Mouse (Mus musculus) neural tube, embryonic 13.5 days (tissue): Measurements from ENCODE around the gene Plpp7. TPM values are rescaled to one million over a fixed set of nuclear protein-coding genes. Genes with fewer than 3 reads are reported as not detected.

ENCODE experiments used
- ATAC-seq: fragments of 200-750 bp; cut with Nextera tagmentation; 2 replicates; pipeline ENCODE4 v1.8.0; 2017; ENCODE audit warnings: low read depth, mild to moderate bottlenecking, moderate TSS enrichment, moderate library complexity
- H3K27ac ChIP-seq: fragments of 300-500 bp; sonication (generic); replicated peaks from 2 replicates; pipeline ENCODE4 v1.5.1; 2015; ENCODE audit warnings: moderate library complexity, mild to moderate bottlenecking, inconsistent platforms
- H3K27me3 ChIP-seq: fragments of 300-500 bp; sonication (generic); 2 replicates; pipeline ENCODE4 v1.6.1; 2015; ENCODE audit warnings: mild to moderate bottlenecking, inconsistent platforms
- H3K36me3 ChIP-seq: fragments of 300-500 bp; sonication (generic); 2 replicates; pipeline ENCODE4 v1.6.1; 2015; ENCODE audit warnings: mild to moderate bottlenecking, inconsistent platforms
- H3K4me1 ChIP-seq: fragments of 300-500 bp; sonication (generic); replicated peaks from 2 replicates; pipeline ENCODE4 v1.6.1; 2015; ENCODE audit warnings: inconsistent platforms
- H3K4me2 ChIP-seq: fragments of 300-500 bp; sonication (generic); 2 replicates; pipeline ENCODE4 v1.6.1; 2015; ENCODE audit warnings: inconsistent platforms, mild to moderate bottlenecking, moderate library complexity
- H3K4me3 ChIP-seq: fragments of 300-500 bp; sonication (generic); 2 replicates; pipeline ENCODE4 v1.5.1; 2015; ENCODE audit warnings: mild to moderate bottlenecking, inconsistent platforms
- H3K9ac ChIP-seq: fragments of 300-500 bp; sonication (generic); 2 replicates; pipeline ENCODE4 v1.6.1; 2015; ENCODE audit warnings: moderate library complexity, mild to moderate bottlenecking, inconsistent platforms
- H3K9me3 ChIP-seq: fragments of 300-500 bp; sonication (generic); 2 replicates; pipeline ENCODE4 v1.6.1; 2016; ENCODE audit warnings: inconsistent platforms
- WGBS: fragments of 180-500 bp; shearing (Covaris S2); methylation state at CpG from one replicate; pipeline ENCODE4 v1.1.7; 2015; 5-methylcytosine and 5-hydroxymethylcytosine counted together
- polyA plus RNA-seq: library from polyadenylated mRNA; unstranded; fragments of >200 nt; fragmentation: Nextera tagmentation; extraction: Ambion mirVana; gene quantifications from 2 replicates; pipeline ENCODE4 v1.2.1, GENCODE M21; 2015

Plpp7 gene
- polyA plus RNA-seq, 1 experiment from 2014 or later = 22.6 TPM

- Histone ChIP-seq H3K9ac (no peak overlapping the region), H3K4me2 (no peak overlapping the region), H3K27me3 (no peaks in the 10 kb centered on the region), H3K27ac (no peak overlapping the region), H3K4me3 (no peak overlapping the region), H3K36me3 (no peaks in the 10 kb centered on the region), H3K9me3 (no peaks in the 10 kb centered on the region), H3K4me1 (peaks cover 8% of the 10 kb centered on the region; the same call in 1 of the 2 replicates)
- WGBS = 76% methylated on average over 6 of the region's 6 CpGs
- ATAC-seq = no peak
Observed at GRCm38 (mm10) chr2:32060228-32060805, 35.0 kb upstream of the Plpp7 start.

- H3K4me3 ChIP-seq = no peak overlapping the region
- no peak overlapping the region for H3K27ac ChIP-seq
- H3K4me1 ChIP-seq = peaks cover 8% of the 10 kb centered on the region; the same call in 1 of the 2 replicates
- no peak overlapping the region for H3K9ac ChIP-seq
- H3K27me3 ChIP-seq = no peaks in the 10 kb centered on the region
- H3K36me3 ChIP-seq = no peaks in the 10 kb centered on the region
- 68% methylated on average over 2 of the region's 2 CpGs for WGBS
- H3K9me3 ChIP-seq = no peaks in the 10 kb centered on the region
- ATAC-seq = no peak
- no peak overlapping the region for H3K4me2 ChIP-seq
Observed at GRCm38 (mm10) chr2:32061189-32061588, 34.1 kb upstream of the Plpp7 start.

GRCm38 (mm10) chr2:32061722-32062505, 33.4 kb upstream of the Plpp7 start:
- no peak overlapping the region for H3K4me3 ChIP-seq
- H3K36me3 ChIP-seq = no peaks in the 10 kb centered on the region
- no peaks in the 10 kb centered on the region for H3K27me3 ChIP-seq
- no peak overlapping the region for H3K4me2 ChIP-seq
- no peak overlapping the region for H3K9ac ChIP-seq
- peaks cover 8% of the 10 kb centered on the region; the same call in 1 of the 2 replicates for H3K4me1 ChIP-seq
- ATAC-seq = no peak
- 78% methylated on average over 12 of the region's 12 CpGs for WGBS
- no peak overlapping the region for H3K27ac ChIP-seq
- no peaks in the 10 kb centered on the region for H3K9me3 ChIP-seq

- Histone ChIP-seq H3K4me1 (peaks cover 8% of the 10 kb centered on the region; the same call in 1 of the 2 replicates), H3K27ac (no peak overlapping the region), H3K4me2 (no peak overlapping the region), H3K9ac (no peak overlapping the region), H3K36me3 (no peaks in the 10 kb centered on the region), H3K4me3 (no peak overlapping the region), H3K9me3 (no peaks in the 10 kb centered on the region), H3K27me3 (no peaks in the 10 kb centered on the region)
- ATAC-seq = no peak
- 88% methylated on average over 15 of the region's 15 CpGs for WGBS
Observed at GRCm38 (mm10) chr2:32062626-32063410, 32.5 kb upstream of the Plpp7 start.

- no peak overlapping the region for H3K9ac ChIP-seq
- no peak overlapping the region for H3K4me3 ChIP-seq
- H3K36me3 ChIP-seq = no peaks in the 10 kb centered on the region
- 89% methylated on average over 7 of the region's 7 CpGs for WGBS
- no peak for ATAC-seq
- H3K4me1 ChIP-seq = peaks cover 8% of the 10 kb centered on the region; the same call in 1 of the 2 replicates
- no peak overlapping the region for H3K27ac ChIP-seq
- H3K4me2 ChIP-seq = no peak overlapping the region
- no peaks in the 10 kb centered on the region for H3K27me3 ChIP-seq
- H3K9me3 ChIP-seq = no peaks in the 10 kb centered on the region
Observed at GRCm38 (mm10) chr2:32063451-32064151, 31.7 kb upstream of the Plpp7 start.

GRCm38 (mm10) chr2:32064913-32065312, 30.4 kb upstream of the Plpp7 start:
- no peak for ATAC-seq
- Histone ChIP-seq H3K9me3 (no peaks in the 10 kb centered on the region), H3K4me2 (no peak overlapping the region), H3K27ac (peak overlapping the region; percentile 33; the same call in 1 of the 2 replicates), H3K27me3 (no peaks in the 10 kb centered on the region), H3K9ac (no peak overlapping the region), H3K36me3 (no peaks in the 10 kb centered on the region), H3K4me1 (peaks cover 8% of the 10 kb centered on the region; the same call in 1 of the 2 replicates), H3K4me3 (no peak overlapping the region)
- 61% methylated on average over 13 of the region's 13 CpGs for WGBS

- H3K4me1 ChIP-seq = peaks cover 8% of the 10 kb centered on the region; the same call in 1 of the 2 replicates
- H3K27ac ChIP-seq = no peak overlapping the region
- H3K4me3 ChIP-seq = no peak overlapping the region
- H3K9ac ChIP-seq = no peak overlapping the region
- no peak for ATAC-seq
- no peaks in the 10 kb centered on the region for H3K27me3 ChIP-seq
- no peaks in the 10 kb centered on the region for H3K9me3 ChIP-seq
- 86% methylated on average over 5 of the region's 5 CpGs for WGBS
- no peak overlapping the region for H3K4me2 ChIP-seq
- no peaks in the 10 kb centered on the region for H3K36me3 ChIP-seq
Observed at GRCm38 (mm10) chr2:32065371-32065791, 29.9 kb upstream of the Plpp7 start.

- Histone ChIP-seq H3K9me3 (no peaks in the 10 kb centered on the region), H3K4me2 (no peak overlapping the region), H3K36me3 (no peaks in the 10 kb centered on the region), H3K9ac (no peak overlapping the region), H3K27ac (no peak overlapping the region), H3K4me1 (peaks cover 8% of the 10 kb centered on the region; the same call in 1 of the 2 replicates), H3K27me3 (no peaks in the 10 kb centered on the region), H3K4me3 (no peak overlapping the region)
- WGBS = 81% methylated on average over 4 of the region's 4 CpGs
- no peak for ATAC-seq
Observed at GRCm38 (mm10) chr2:32066005-32066404, 29.3 kb upstream of the Plpp7 start.

GRCm38 (mm10) chr2:32068811-32069607, 26.3 kb upstream of the Plpp7 start:
- Histone ChIP-seq H3K4me1 (peaks cover 8% of the 10 kb centered on the region; the same call in 1 of the 2 replicates), H3K4me2 (no peak overlapping the region), H3K9me3 (no peaks in the 10 kb centered on the region), H3K4me3 (no peak overlapping the region), H3K9ac (no peak overlapping the region), H3K36me3 (no peaks in the 10 kb centered on the region), H3K27ac (no peak overlapping the region), H3K27me3 (no peaks in the 10 kb centered on the region)
- ATAC-seq = no peak
- 51% methylated on average over 30 of the region's 31 CpGs for WGBS

- Histone ChIP-seq H3K9ac (no peak overlapping the region), H3K9me3 (no peaks in the 10 kb centered on the region), H3K4me1 (no peaks in the 10 kb centered on the region), H3K27me3 (no peaks in the 10 kb centered on the region), H3K4me3 (no peak overlapping the region), H3K27ac (no peak overlapping the region), H3K4me2 (no peak overlapping the region), H3K36me3 (no peaks in the 10 kb centered on the region)
- ATAC-seq = no peak
- 92% methylated on average over 10 of the region's 10 CpGs for WGBS
Observed at GRCm38 (mm10) chr2:32070747-32071146, 24.6 kb upstream of the Plpp7 start.

GRCm38 (mm10) chr2:32074404-32074803, 20.9 kb upstream of the Plpp7 start:
- WGBS = 64% methylated on average over 8 of the region's 8 CpGs
- H3K27me3 ChIP-seq = no peaks in the 10 kb centered on the region
- no peaks in the 10 kb centered on the region for H3K4me1 ChIP-seq
- H3K4me2 ChIP-seq = no peak overlapping the region
- no peaks in the 10 kb centered on the region for H3K9me3 ChIP-seq
- H3K36me3 ChIP-seq = no peaks in the 10 kb centered on the region
- no peak overlapping the region for H3K27ac ChIP-seq
- no peak overlapping the region for H3K4me3 ChIP-seq
- H3K9ac ChIP-seq = no peak overlapping the region
- no peak for ATAC-seq
